Mouse (Mus musculus): ENCODE measurements around the gene Ppp2ca. TPM values are rescaled to one million over a fixed set of nuclear protein-coding genes. Genes with fewer than 3 reads are reported as not detected.

Gene Ppp2ca
- polyA plus RNA-seq, 1 experiment: 21.0 TPM

GRCm38 (mm10) chr11:52091261-52091660 is 7.2 kb upstream of the Ppp2ca start:
- H3K27me3 ChIP-seq (ENCODE audit: control insufficient read depth, insufficient read depth, low read length): no peaks in the 10 kb centered on the region
- H3K36me3 ChIP-seq (ENCODE audit: control insufficient read depth, insufficient read depth, low read length): no peaks in the 10 kb centered on the region
- 89% methylated on average over 9 of the region's 9 CpGs for WGBS
- H3K4me1 ChIP-seq (ENCODE audit: control insufficient read depth, insufficient read depth, insufficient read length): no peaks in the 10 kb centered on the region
- H3K27ac ChIP-seq (ENCODE audit: insufficient read depth, low read length): no peak overlapping the region
- no peak for TF ChIP-seq CTCF (IDR thresholded peaks at IDR 0.05; ENCODE audit: extremely low read depth, insufficient read depth, insufficient read length, insufficient replicate concordance)
- no peak for TF ChIP-seq POLR2A (IDR thresholded peaks at IDR 0.05; ENCODE audit: low read depth, low read length)
- H3K4me3 ChIP-seq (ENCODE audit: extremely low read depth, insufficient read depth, insufficient read length): no peak overlapping the region
- DNase-seq (ENCODE audit: low read depth in 1 of 2, low spot score in 2 of 2): no peak

GRCm38 (mm10) chr11:52094568-52094967 is 3.9 kb upstream of the Ppp2ca start:
- DNase-seq (ENCODE audit: low read depth in 1 of 2, low spot score in 2 of 2): no peak
- Histone ChIP-seq H3K27me3 (ENCODE audit: control insufficient read depth, insufficient read depth, low read length) (no peaks in the 10 kb centered on the region), H3K27ac (ENCODE audit: insufficient read depth, low read length) (no peak overlapping the region; the same call in 1 of the 2 replicates), H3K4me1 (ENCODE audit: control insufficient read depth, insufficient read depth, insufficient read length) (peaks cover 6% of the 10 kb centered on the region), H3K4me3 (ENCODE audit: extremely low read depth, insufficient read depth, insufficient read length) (no peak overlapping the region), H3K36me3 (ENCODE audit: control insufficient read depth, insufficient read depth, low read length) (no peaks in the 10 kb centered on the region)
- TF ChIP-seq CTCF (IDR thresholded peaks at IDR 0.05; ENCODE audit: extremely low read depth, insufficient read depth, insufficient read length, insufficient replicate concordance) (no peak), POLR2A (IDR thresholded peaks at IDR 0.05; ENCODE audit: low read depth, low read length) (no peak)
- 82% methylated on average over 5 of the region's 5 CpGs for WGBS

- Histone ChIP-seq H3K4me3 (ENCODE audit: extremely low read depth, insufficient read depth, insufficient read length) (no peak overlapping the region), H3K27ac (ENCODE audit: insufficient read depth, low read length) (no peak overlapping the region), H3K36me3 (ENCODE audit: control insufficient read depth, insufficient read depth, low read length) (no peaks in the 10 kb centered on the region), H3K27me3 (ENCODE audit: control insufficient read depth, insufficient read depth, low read length) (no peaks in the 10 kb centered on the region), H3K4me1 (ENCODE audit: control insufficient read depth, insufficient read depth, insufficient read length) (peaks cover 12% of the 10 kb centered on the region)
- 79% methylated on average over 3 of the region's 3 CpGs for WGBS
- TF ChIP-seq POLR2A (IDR thresholded peaks at IDR 0.05; ENCODE audit: low read depth, low read length) (no peak), CTCF (IDR thresholded peaks at IDR 0.05; ENCODE audit: extremely low read depth, insufficient read depth, insufficient read length, insufficient replicate concordance) (no peak)
- no peak for DNase-seq (ENCODE audit: low read depth in 1 of 2, low spot score in 2 of 2)
Observed at GRCm38 (mm10) chr11:52097016-52097415, 1.5 kb upstream of the Ppp2ca start.

- TF ChIP-seq POLR2A (IDR thresholded peaks at IDR 0.05; ENCODE audit: low read depth, low read length): no peak
- no peak for TF ChIP-seq CTCF (IDR thresholded peaks at IDR 0.05; ENCODE audit: extremely low read depth, insufficient read depth, insufficient read length, insufficient replicate concordance)
- DNase-seq (ENCODE audit: low read depth in 1 of 2, low spot score in 2 of 2): no peak
- 81% methylated on average over 2 of the region's 2 CpGs for WGBS
- no peak overlapping the region for H3K27ac ChIP-seq (ENCODE audit: insufficient read depth, low read length)
- no peaks in the 10 kb centered on the region for H3K36me3 ChIP-seq (ENCODE audit: control insufficient read depth, insufficient read depth, low read length)
- peaks cover 12% of the 10 kb centered on the region for H3K4me1 ChIP-seq (ENCODE audit: control insufficient read depth, insufficient read depth, insufficient read length)
- H3K4me3 ChIP-seq (ENCODE audit: extremely low read depth, insufficient read depth, insufficient read length): no peak overlapping the region
- H3K27me3 ChIP-seq (ENCODE audit: control insufficient read depth, insufficient read depth, low read length): no peaks in the 10 kb centered on the region
Observed at GRCm38 (mm10) chr11:52097596-52097995, 885 bp upstream of the Ppp2ca start.

GRCm38 (mm10) chr11:52099031-52099761 is 715 bp downstream of the Ppp2ca start:
- DNase-seq (ENCODE audit: low read depth in 1 of 2, low spot score in 2 of 2): peak; percentile 22 to 57
- TF ChIP-seq POLR2A (IDR thresholded peaks at IDR 0.05; ENCODE audit: low read depth, low read length) (no peak; the same call in 1 of the 2 replicates), CTCF (IDR thresholded peaks at IDR 0.05; ENCODE audit: extremely low read depth, insufficient read depth, insufficient read length, insufficient replicate concordance) (no peak)
- Histone ChIP-seq H3K27ac (ENCODE audit: insufficient read depth, low read length) (peak overlapping the region; percentile 94), H3K27me3 (ENCODE audit: control insufficient read depth, insufficient read depth, low read length) (no peaks in the 10 kb centered on the region), H3K36me3 (ENCODE audit: control insufficient read depth, insufficient read depth, low read length) (no peaks in the 10 kb centered on the region), H3K4me3 (ENCODE audit: extremely low read depth, insufficient read depth, insufficient read length) (peak overlapping the region; percentile 90), H3K4me1 (ENCODE audit: control insufficient read depth, insufficient read depth, insufficient read length) (peaks cover 17% of the 10 kb centered on the region)
- under 1% methylated on average over 66 of the region's 72 CpGs for WGBS

- Histone ChIP-seq H3K4me3 (ENCODE audit: extremely low read depth, insufficient read depth, insufficient read length) (peak overlapping the region; percentile 90), H3K27ac (ENCODE audit: insufficient read depth, low read length) (peak overlapping the region; percentile 94; the same call in 1 of the 2 replicates), H3K4me1 (ENCODE audit: control insufficient read depth, insufficient read depth, insufficient read length) (peaks cover 19% of the 10 kb centered on the region), H3K36me3 (ENCODE audit: control insufficient read depth, insufficient read depth, low read length) (no peaks in the 10 kb centered on the region), H3K27me3 (ENCODE audit: control insufficient read depth, insufficient read depth, low read length) (no peaks in the 10 kb centered on the region)
- 2% methylated on average over 7 of the region's 7 CpGs for WGBS
- TF ChIP-seq CTCF (IDR thresholded peaks at IDR 0.05; ENCODE audit: extremely low read depth, insufficient read depth, insufficient read length, insufficient replicate concordance): no peak
- no peak for TF ChIP-seq POLR2A (IDR thresholded peaks at IDR 0.05; ENCODE audit: low read depth, low read length)
- peak in 1 of 2 experiments; percentile 11 for DNase-seq (ENCODE audit: low read depth in 1 of 2, low spot score in 2 of 2)
Observed at GRCm38 (mm10) chr11:52099771-52100219, 1.3 kb downstream of the Ppp2ca start.

GRCm38 (mm10) chr11:52102977-52103376 is 4.5 kb downstream of the Ppp2ca start:
- no peaks in the 10 kb centered on the region for H3K36me3 ChIP-seq (ENCODE audit: control insufficient read depth, insufficient read depth, low read length)
- no peak for TF ChIP-seq CTCF (IDR thresholded peaks at IDR 0.05; ENCODE audit: extremely low read depth, insufficient read depth, insufficient read length, insufficient replicate concordance)
- no peak for TF ChIP-seq POLR2A (IDR thresholded peaks at IDR 0.05; ENCODE audit: low read depth, low read length)
- H3K4me1 ChIP-seq (ENCODE audit: control insufficient read depth, insufficient read depth, insufficient read length): peaks cover 27% of the 10 kb centered on the region
- no peak for DNase-seq (ENCODE audit: low read depth in 1 of 2, low spot score in 2 of 2)
- 66% methylated on average over 4 of the region's 4 CpGs for WGBS
- H3K27ac ChIP-seq (ENCODE audit: insufficient read depth, low read length): no peak overlapping the region
- H3K4me3 ChIP-seq (ENCODE audit: extremely low read depth, insufficient read depth, insufficient read length): no peak overlapping the region
- H3K27me3 ChIP-seq (ENCODE audit: control insufficient read depth, insufficient read depth, low read length): no peaks in the 10 kb centered on the region
